ENCODE assay signal across 34 mouse cellular contexts in genomic region chr3:34527546-34527945, GRCm38 (mm10).
"Had no signal": no experiment of that assay in that cellular context is flagged by ENCODE, and none has a peak within 500 bp of the region (broad histone marks: within the 10 kb centered on the region; RNA-seq: fewer than 3 reads in every experiment).

No protein-coding gene starts in this region.

- H3K4me1 ChIP-seq: heart, embryonic 13.5 days; heart, embryonic 15.5 days; intestine, embryonic 15.5 days; kidney, embryonic 15.5 days had no signal

- H3K4me2 ChIP-seq: heart, embryonic 12.5 days; heart, embryonic 13.5 days; heart, embryonic 15.5 days; hindbrain, embryonic 12.5 days; hindbrain, embryonic 13.5 days; hindbrain, embryonic 14.5 days; hindbrain, embryonic 15.5 days; intestine, embryonic 15.5 days; kidney, embryonic 15.5 days had no signal

- H3K9me3 ChIP-seq: heart, embryonic 15.5 days; intestine, embryonic 15.5 days; kidney, embryonic 15.5 days had no signal

- DNase-seq: heart, postnatal 10 days; heart, postnatal 14 days; heart, postnatal 36 days; heart, postnatal 4 days; kidney, adult 11 months; kidney, adult 18-20 months; kidney, adult 2 months; kidney, adult 8-10 months; kidney, adult 9 months; kidney, postnatal 10 days; kidney, postnatal 14 days; kidney, postnatal 25 days; kidney, postnatal 36 days; kidney, postnatal 4 days; layer of hippocampus, adult 9-11 months; layer of hippocampus, postnatal 36 days had no signal

- ATAC-seq: hindbrain, embryonic 16.5 days; hindbrain, postnatal 0 days; inflammation-experienced regulatory T-cells, adult 6 months; intestine, embryonic 15.5 days; intestine, embryonic 16.5 days; intestine, postnatal 0 days had no signal

- H3K9ac ChIP-seq: heart, embryonic 12.5 days; heart, embryonic 13.5 days; heart, embryonic 15.5 days; hindbrain, embryonic 12.5 days; hindbrain, embryonic 13.5 days; hindbrain, embryonic 14.5 days; hindbrain, embryonic 15.5 days; intestine, embryonic 15.5 days; kidney, embryonic 15.5 days had no signal

- H3K27me3 ChIP-seq: heart, embryonic 12.5 days; heart, embryonic 13.5 days; heart, embryonic 15.5 days; hindbrain, embryonic 12.5 days; hindbrain, embryonic 13.5 days; hindbrain, embryonic 15.5 days; intestine, embryonic 15.5 days; kidney, embryonic 15.5 days had no signal

- H3K27ac ChIP-seq: heart, embryonic 13.5 days; heart, embryonic 15.5 days; hindbrain, embryonic 10.5 days; hindbrain, embryonic 12.5 days; hindbrain, embryonic 13.5 days; hindbrain, embryonic 14.5 days; hindbrain, embryonic 15.5 days; hindbrain, postnatal 0 days; intestine, embryonic 15.5 days; kidney, embryonic 15.5 days; kidney, postnatal 0 days; layer of hippocampus, adult 2 months; left cerebral cortex, adult 2 months had no signal

- H3K36me3 ChIP-seq: heart, embryonic 12.5 days; heart, embryonic 13.5 days; heart, embryonic 15.5 days; hindbrain, embryonic 10.5 days; hindbrain, embryonic 12.5 days; hindbrain, embryonic 13.5 days; hindbrain, embryonic 15.5 days; intestine, embryonic 15.5 days; kidney, embryonic 15.5 days had no signal

- H3K4me3 ChIP-seq: heart, embryonic 12.5 days; heart, embryonic 13.5 days; heart, embryonic 15.5 days; hindbrain, embryonic 10.5 days; hindbrain, embryonic 12.5 days; hindbrain, embryonic 13.5 days; hindbrain, embryonic 15.5 days; intestine, embryonic 15.5 days; kidney, embryonic 15.5 days; layer of hippocampus, adult 2 months; left cerebral cortex, adult 2 months had no signal
